Mouse (Mus musculus) limb, embryonic 15.5 days (tissue): ENCODE measurements at regions not wholly inside any gene's neighbourhood (a gene's known extent, or its start where the extent isn't known, plus 50 kb on each side); places are given as distances from the start of the nearest gene placed in this dataset.
A peak's percentile ranks its signal among the peaks of the same experiment; 100 is the strongest.

Source experiments
- ATAC-seq: fragments of 200-750 bp; cut with Nextera tagmentation; 2 replicates; pipeline ENCODE4 v1.8.0; 2017; ENCODE audit warnings: low read depth, moderate TSS enrichment; ENCODE audit not compliant: insufficient number of reproducible peaks, low FRiP score, low TSS enrichment
- H3K27ac ChIP-seq: fragments of 300-500 bp; sonication (generic); 2 replicates; pipeline ENCODE4 v1.5.1; 2015; ENCODE audit warnings: moderate library complexity, mild to moderate bottlenecking, inconsistent platforms
- H3K27me3 ChIP-seq: fragments of 300-500 bp; sonication (generic); 2 replicates; pipeline ENCODE4 v1.6.1; 2015; ENCODE audit warnings: inconsistent platforms
- H3K36me3 ChIP-seq: fragments of 300-500 bp; sonication (generic); 2 replicates; pipeline ENCODE4 v1.6.1; 2015; ENCODE audit warnings: inconsistent platforms
- H3K4me1 ChIP-seq: fragments of 300-500 bp; sonication (generic); 2 replicates; pipeline ENCODE4 v1.6.1; 2015; ENCODE audit warnings: inconsistent platforms
- H3K4me2 ChIP-seq: fragments of 300-500 bp; sonication (generic); 2 replicates; pipeline ENCODE4 v1.6.1; 2015; ENCODE audit warnings: mild to moderate bottlenecking, inconsistent platforms
- H3K4me3 ChIP-seq: fragments of 300-500 bp; sonication (generic); 2 replicates; pipeline ENCODE4 v1.5.1; 2015; ENCODE audit warnings: mild to moderate bottlenecking, inconsistent platforms
- H3K9ac ChIP-seq: fragments of 300-500 bp; sonication (generic); 2 replicates; pipeline ENCODE4 v1.6.1; 2015; ENCODE audit warnings: inconsistent platforms
- H3K9me3 ChIP-seq: fragments of 300-500 bp; sonication (generic); 2 replicates; pipeline ENCODE4 v1.6.1; 2016; ENCODE audit warnings: inconsistent platforms
- WGBS: fragments of 180-500 bp; shearing (Covaris S2); methylation state at CpG from one replicate; pipeline ENCODE4 v1.1.7; 2015; 5-methylcytosine and 5-hydroxymethylcytosine counted together

- no peaks in the 10 kb centered on the region for H3K27me3 ChIP-seq
- H3K27ac ChIP-seq: peak overlapping the region; percentile 73
- H3K4me1 ChIP-seq: peaks cover 34% of the 10 kb centered on the region
- no peak overlapping the region for H3K4me3 ChIP-seq
- no peaks in the 10 kb centered on the region for H3K9me3 ChIP-seq
- ATAC-seq: peak; percentile 89
- WGBS: 26% methylated on average over 18 of the region's 18 CpGs
- H3K36me3 ChIP-seq: no peaks in the 10 kb centered on the region
- no peak overlapping the region for H3K9ac ChIP-seq
- H3K4me2 ChIP-seq: peak overlapping the region; percentile 30; the same call in 1 of the 2 replicates
These were observed 1126.5 kb upstream of the Gulo start for GRCm38 (mm10) chr14:67135221-67136140.

- ATAC-seq: no peak
- Histone ChIP-seq H3K27me3 (no peaks in the 10 kb centered on the region), H3K4me1 (peaks cover 31% of the 10 kb centered on the region), H3K27ac (peak overlapping the region; percentile 75), H3K4me3 (no peak overlapping the region), H3K4me2 (no peak overlapping the region), H3K36me3 (no peaks in the 10 kb centered on the region), H3K9me3 (no peaks in the 10 kb centered on the region), H3K9ac (no peak overlapping the region)
- 59% methylated on average over 6 of the region's 6 CpGs for WGBS
These were observed 1124.2 kb upstream of the Gulo start for GRCm38 (mm10) chr14:67133221-67133620.

DNA sequence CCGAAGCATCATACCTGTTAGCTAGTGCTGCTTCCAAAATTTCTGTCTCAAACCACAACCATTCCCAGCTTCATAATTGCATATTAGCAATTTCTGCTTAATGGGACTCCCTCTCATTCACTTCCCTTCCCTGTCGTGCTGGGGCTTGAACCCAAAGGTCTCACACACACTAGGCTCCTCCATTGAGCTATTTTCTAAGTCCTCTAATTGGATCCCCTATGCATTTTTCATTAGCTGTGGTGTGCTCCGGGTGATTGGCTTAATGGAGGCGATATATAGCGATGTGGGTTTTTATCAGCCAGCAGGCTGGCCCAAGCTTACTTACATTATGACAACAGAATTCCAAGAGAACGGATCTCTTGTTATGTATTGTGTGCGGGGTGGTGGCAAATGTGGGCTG lies 1118.1 kb upstream of the Gulo start:
- H3K36me3 ChIP-seq: no peaks in the 10 kb centered on the region
- H3K4me2 ChIP-seq: no peak overlapping the region
- no peak overlapping the region for H3K27ac ChIP-seq
- H3K9me3 ChIP-seq: no peaks in the 10 kb centered on the region
- no peak overlapping the region for H3K9ac ChIP-seq
- no peaks in the 10 kb centered on the region for H3K4me1 ChIP-seq
- H3K27me3 ChIP-seq: no peaks in the 10 kb centered on the region
- H3K4me3 ChIP-seq: no peak overlapping the region
- 76% methylated on average over 7 of the region's 7 CpGs for WGBS
- no peak for ATAC-seq

DNA sequence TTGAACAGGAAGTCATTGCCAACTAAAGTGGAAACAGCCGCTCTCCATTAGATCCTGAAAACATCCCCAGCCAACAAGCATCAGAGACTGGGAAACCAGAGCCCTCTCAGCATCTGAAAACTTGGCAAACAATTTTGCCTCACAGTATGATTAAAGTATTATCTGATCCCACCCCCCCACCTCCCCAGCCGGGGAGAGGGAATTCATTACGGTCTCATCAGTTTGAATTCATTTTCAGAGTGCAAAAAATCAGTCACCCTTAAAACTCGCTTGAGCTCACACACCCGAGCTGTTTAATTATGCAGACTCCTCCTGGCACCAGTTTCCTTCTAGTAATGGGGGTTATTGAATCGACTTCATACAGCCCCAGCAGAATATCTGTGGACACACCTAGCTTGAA lies 1117.2 kb upstream of the Gulo start:
- ATAC-seq: no peak
- no peak overlapping the region for H3K4me2 ChIP-seq
- no peaks in the 10 kb centered on the region for H3K4me1 ChIP-seq
- no peaks in the 10 kb centered on the region for H3K27me3 ChIP-seq
- 30% methylated on average over 6 of the region's 6 CpGs for WGBS
- H3K27ac ChIP-seq: no peak overlapping the region
- H3K9ac ChIP-seq: no peak overlapping the region
- H3K36me3 ChIP-seq: no peaks in the 10 kb centered on the region
- H3K4me3 ChIP-seq: no peak overlapping the region
- no peaks in the 10 kb centered on the region for H3K9me3 ChIP-seq

DNA sequence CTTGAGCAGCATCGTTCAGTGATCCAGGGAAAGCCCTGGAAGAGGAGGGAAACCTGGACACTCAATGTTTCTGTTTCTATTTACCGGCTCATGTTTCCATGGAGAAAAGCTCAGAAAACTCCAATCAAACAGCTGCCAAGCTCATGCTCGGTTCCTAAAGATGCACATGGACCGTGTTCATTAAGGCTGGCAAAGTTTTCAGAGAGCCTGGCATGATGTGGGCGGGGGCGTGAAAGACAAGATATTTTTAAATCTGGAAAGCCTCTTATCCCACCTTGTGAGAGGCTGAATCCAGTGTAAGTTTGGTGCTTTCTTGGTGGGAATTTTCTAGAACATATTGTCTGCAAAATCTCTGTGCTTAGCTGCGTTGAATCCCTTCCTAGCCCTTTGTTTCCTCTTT lies 1114.3 kb upstream of the Gulo start:
- Histone ChIP-seq H3K9ac (no peak overlapping the region), H3K9me3 (no peaks in the 10 kb centered on the region), H3K36me3 (no peaks in the 10 kb centered on the region), H3K4me1 (no peaks in the 10 kb centered on the region), H3K27me3 (0 out of 2 replicates have a peak, but pooled peaks cover 3% of the 10 kb centered on the region), H3K4me3 (no peak overlapping the region), H3K4me2 (no peak overlapping the region), H3K27ac (no peak overlapping the region)
- 67% methylated on average over 7 of the region's 7 CpGs for WGBS
- ATAC-seq: no peak
